In the genomic region with DNA sequence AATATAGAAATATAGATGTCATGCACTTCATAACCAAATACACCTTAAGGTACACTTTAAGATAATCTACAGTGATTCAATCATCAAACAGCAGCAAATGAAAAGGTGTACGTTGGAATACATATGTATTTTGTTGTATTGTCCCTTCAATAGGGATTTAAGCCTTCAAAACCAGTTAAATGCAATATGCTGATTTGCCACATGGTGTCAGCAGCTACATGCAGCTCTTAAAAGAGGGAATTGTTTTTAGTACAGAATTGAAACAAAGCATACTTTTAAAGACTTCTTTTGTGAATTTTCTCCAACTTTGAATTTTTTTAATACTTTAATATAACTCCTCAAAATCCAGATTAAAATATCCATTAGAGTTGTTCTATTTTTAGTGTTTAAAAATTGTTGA, we compare ENCODE assay signal across 8 mouse cellular contexts.
DNase-seq lines count a peak whose midpoint lies in the region; ATAC-seq and TF ChIP-seq lines count a peak whose summit lies in the region.

No protein-coding gene starts in this region.

- no peak overlapping the region for H3K4me2 ChIP-seq in heart, postnatal 0 days (ENCODE audit: low read depth, low read length)
- H3K4me2 ChIP-seq in neural tube, embryonic 11.5 days (ENCODE audit: low read depth): no peak overlapping the region
- H3K4me2 ChIP-seq in embryonic facial prominence, embryonic 14.5 days (ENCODE audit: low read depth, low read length): no peak overlapping the region
- H3K4me2 ChIP-seq in hindbrain, embryonic 16.5 days (ENCODE audit: low read length): no peak overlapping the region

- no peak overlapping the region for H3K9ac ChIP-seq in heart, postnatal 0 days (replicated peaks; ENCODE audit: low read depth, low read length)
- no peak overlapping the region for H3K9ac ChIP-seq in neural tube, embryonic 11.5 days (ENCODE audit: low read length)
- H3K9ac ChIP-seq in embryonic facial prominence, embryonic 14.5 days (ENCODE audit: low read depth, low read length): no peak overlapping the region
- no peak overlapping the region for H3K9ac ChIP-seq in hindbrain, embryonic 16.5 days (ENCODE audit: low read depth, low read length)

- ATAC-seq in heart, postnatal 0 days (ENCODE audit: insufficient read depth, low read depth): no peak
- ATAC-seq in neural tube, embryonic 11.5 days (ENCODE audit: insufficient read depth, low FRiP score, low TSS enrichment): no peak
- no peak for ATAC-seq in embryonic facial prominence, embryonic 14.5 days (ENCODE audit: low read depth)
- no peak for ATAC-seq in hindbrain, embryonic 16.5 days

- no peaks in the 10 kb centered on the region for H3K4me1 ChIP-seq in heart, postnatal 0 days (ENCODE audit: control insufficient read depth, insufficient read depth)
- H3K4me1 ChIP-seq in neural tube, embryonic 11.5 days (ENCODE audit: control insufficient read depth, insufficient read depth, low read length): no peaks in the 10 kb centered on the region
- no peaks in the 10 kb centered on the region for H3K4me1 ChIP-seq in embryonic facial prominence, embryonic 14.5 days (ENCODE audit: control insufficient read depth, insufficient read depth, low read length)
- no peaks in the 10 kb centered on the region for H3K4me1 ChIP-seq in hindbrain, embryonic 16.5 days (ENCODE audit: control insufficient read depth, insufficient read depth, low read depth, low read length)

- no peak overlapping the region for H3K27ac ChIP-seq in heart, postnatal 0 days (ENCODE audit: low read depth)
- H3K27ac ChIP-seq in neural tube, embryonic 11.5 days (ENCODE audit: low read depth, low read length): no peak overlapping the region
- no peak overlapping the region for H3K27ac ChIP-seq in embryonic facial prominence, embryonic 14.5 days (replicated peaks; ENCODE audit: low read depth, low read length)
- no peak overlapping the region for H3K27ac ChIP-seq in hindbrain, embryonic 16.5 days (ENCODE audit: low read depth, low read length)

- WGBS in heart, postnatal 0 days: 27% methylated on average over 1 of the region's 1 CpGs
- WGBS in neural tube, embryonic 11.5 days: 45% methylated on average over 1 of the region's 1 CpGs
- 19% methylated on average over 1 of the region's 1 CpGs for WGBS in embryonic facial prominence, embryonic 14.5 days
- 24% methylated on average over 1 of the region's 1 CpGs for WGBS in hindbrain, embryonic 16.5 days

- no peak for TF ChIP-seq EP300 in heart, postnatal 0 days (IDR thresholded peaks at IDR 0.05; ENCODE audit: low read depth)

- H3K9me3 ChIP-seq in heart, postnatal 0 days (replicated peaks; ENCODE audit: control insufficient read depth, low read length): no peaks in the 10 kb centered on the region
- H3K9me3 ChIP-seq in neural tube, embryonic 11.5 days (ENCODE audit: control insufficient read depth, low read length): no peaks in the 10 kb centered on the region
- H3K9me3 ChIP-seq in embryonic facial prominence, embryonic 14.5 days (ENCODE audit: control insufficient read depth, low read length): no peaks in the 10 kb centered on the region
- H3K9me3 ChIP-seq in hindbrain, embryonic 16.5 days (ENCODE audit: control insufficient read depth, low read length): no peaks in the 10 kb centered on the region

- peak; percentile 69 for TF ChIP-seq CTCF in heart, postnatal 0 days (IDR thresholded peaks at IDR 0.05; ENCODE audit: low read depth)

- no peaks in the 10 kb centered on the region for H3K27me3 ChIP-seq in heart, postnatal 0 days (ENCODE audit: control insufficient read depth, insufficient read depth, low read length)
- H3K27me3 ChIP-seq in neural tube, embryonic 11.5 days (ENCODE audit: control insufficient read depth, insufficient read depth, low read length): no peaks in the 10 kb centered on the region
- H3K27me3 ChIP-seq in embryonic facial prominence, embryonic 14.5 days (replicated peaks; ENCODE audit: control insufficient read depth, insufficient read depth, low read length): no peaks in the 10 kb centered on the region
- no peaks in the 10 kb centered on the region for H3K27me3 ChIP-seq in hindbrain, embryonic 16.5 days (replicated peaks; ENCODE audit: control insufficient read depth, insufficient read depth, low read length)

- no peaks in the 10 kb centered on the region for H3K36me3 ChIP-seq in heart, postnatal 0 days (replicated peaks; ENCODE audit: control insufficient read depth, insufficient read depth, low read length)
- H3K36me3 ChIP-seq in neural tube, embryonic 11.5 days (ENCODE audit: control insufficient read depth, insufficient read depth, low read length): no peaks in the 10 kb centered on the region
- no peaks in the 10 kb centered on the region for H3K36me3 ChIP-seq in embryonic facial prominence, embryonic 14.5 days (ENCODE audit: control insufficient read depth, insufficient read depth, low read length)
- H3K36me3 ChIP-seq in hindbrain, embryonic 16.5 days (ENCODE audit: control insufficient read depth, insufficient read depth, low read length): no peaks in the 10 kb centered on the region

- peak; percentile 16 for DNase-seq in heart, postnatal 0 days (ENCODE audit: low spot score)
- no peak for DNase-seq in heart, adult 9 months (ENCODE audit: low spot score in 2 of 2)
- peak; percentile 16 for DNase-seq in neural tube, embryonic 11.5 days (ENCODE audit: low spot score)
- DNase-seq in neural tube, embryonic 10.5 days (ENCODE audit: extremely low spot score, low spot score): no peak
- DNase-seq in embryonic facial prominence, embryonic 14.5 days (ENCODE audit: low spot score): peak; percentile 50
- peak; percentile 14 for DNase-seq in retina, postnatal 7 days (ENCODE audit: low read depth, low spot score)
- no peak for DNase-seq in thymus, postnatal 36 days

- H3K4me3 ChIP-seq in heart, postnatal 0 days (ENCODE audit: low read depth, low read length): no peak overlapping the region
- H3K4me3 ChIP-seq in neural tube, embryonic 11.5 days (ENCODE audit: low read depth, low read length): no peak overlapping the region
- H3K4me3 ChIP-seq in embryonic facial prominence, embryonic 14.5 days (ENCODE audit: low read depth, low read length): no peak overlapping the region
- no peak overlapping the region for H3K4me3 ChIP-seq in hindbrain, embryonic 16.5 days (ENCODE audit: low read length)

Comparison
In these comparisons a context has a peak if more than half of its experiments do, and no peak if none do; other contexts are left out.
1. DNase-seq: peak in heart, postnatal 0 days (single experiment), neural tube, embryonic 11.5 days (single experiment), embryonic facial prominence, embryonic 14.5 days (single experiment) and retina, postnatal 7 days (single experiment); none in heart, adult 9 months (0 of 2), neural tube, embryonic 10.5 days (single experiment) and thymus, postnatal 36 days (0 of 2).